Mouse (Mus musculus) midbrain, embryonic 16.5 days (tissue): ENCODE measurements around the gene Rpf2. TPM values are rescaled to one million over a fixed set of nuclear protein-coding genes. Genes with fewer than 3 reads are reported as not detected.

Source experiments
- ATAC-seq: fragments of 200-750 bp; cut with Nextera tagmentation; 2 replicates; pipeline ENCODE4 v1.8.0; 2017; ENCODE audit warnings: moderate TSS enrichment
- H3K27ac ChIP-seq: fragments of 300-500 bp; sonication (generic); 2 replicates; pipeline ENCODE4 v1.5.1; 2014; ENCODE audit warnings: mild to moderate bottlenecking, low read length, mixed read lengths
- H3K27me3 ChIP-seq: fragments of 300-500 bp; sonication (generic); 2 replicates; pipeline ENCODE4 v1.6.1; 2014; ENCODE audit warnings: low read depth, low read length, mixed read lengths; ENCODE audit not compliant: control insufficient read depth, insufficient read depth
- H3K36me3 ChIP-seq: fragments of 300-500 bp; sonication (generic); 2 replicates; pipeline ENCODE4 v1.6.1; 2014; ENCODE audit warnings: mild to moderate bottlenecking, low read length, moderate library complexity, mixed read lengths; ENCODE audit not compliant: control insufficient read depth, insufficient read depth
- H3K4me1 ChIP-seq: fragments of 300-500 bp; sonication (generic); 2 replicates; pipeline ENCODE4 v1.6.1; 2014; ENCODE audit warnings: mild to moderate bottlenecking, low read length, mixed read lengths; ENCODE audit not compliant: control insufficient read depth, insufficient read depth
- H3K4me2 ChIP-seq: fragments of 300-500 bp; sonication (generic); 2 replicates; pipeline ENCODE4 v1.6.1; 2014; ENCODE audit warnings: mild to moderate bottlenecking, low read length, mixed read lengths
- H3K4me3 ChIP-seq: fragments of 300-500 bp; sonication (generic); 2 replicates; pipeline ENCODE4 v1.5.1; 2014; ENCODE audit warnings: low read depth, mild to moderate bottlenecking, low read length, moderate library complexity, mixed read lengths
- H3K9ac ChIP-seq: fragments of 300-500 bp; sonication (generic); 2 replicates; pipeline ENCODE4 v1.6.1; 2014; ENCODE audit warnings: low read depth, low read length, mixed read lengths
- H3K9me3 ChIP-seq: fragments of 300-500 bp; sonication (generic); replicated peaks from 2 replicates; pipeline ENCODE4 v1.6.1; 2014; ENCODE audit warnings: mild to moderate bottlenecking, low read length, mixed read lengths; ENCODE audit not compliant: control insufficient read depth, poor library complexity, severe bottlenecking
- WGBS: fragments of 180-500 bp; shearing (Covaris S2); extraction: QIAGEN DNeasy Blood & Tissue Kit; methylation state at CpG from one replicate; pipeline ENCODE4 v1.1.7; 2014; 5-methylcytosine and 5-hydroxymethylcytosine counted together
- polyA plus RNA-seq: library from polyadenylated mRNA; unstranded; fragments of >200 nt; fragmentation: Nextera tagmentation; extraction: Ambion mirVana; gene quantifications from 2 replicates; pipeline ENCODE4 v1.2.1, GENCODE M21; 2015

Gene Rpf2
- polyA plus RNA-seq, 1 experiment from 2014 or later = 64.8 TPM

DNA sequence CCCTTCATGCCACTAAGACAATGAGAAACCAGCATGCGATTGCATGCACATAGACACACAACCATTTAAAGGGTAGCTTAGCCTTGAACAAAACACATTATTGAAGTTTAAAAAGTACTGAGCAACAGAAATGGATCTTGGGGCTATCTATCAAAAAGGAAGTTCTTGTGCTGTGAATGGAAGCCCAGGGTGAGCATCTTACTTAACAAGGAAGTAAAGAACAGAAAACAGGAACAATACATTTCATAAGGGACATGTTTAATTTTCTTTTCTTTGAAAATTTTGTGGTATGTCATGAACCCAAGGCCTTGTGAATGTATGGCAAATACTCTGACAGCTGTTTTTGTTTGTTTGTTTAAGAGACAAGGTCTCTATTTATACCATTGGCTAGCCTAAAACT is 17.1 kb downstream of the Rpf2 start:
- Histone ChIP-seq H3K27me3 (no peaks in the 10 kb centered on the region), H3K4me1 (no peaks in the 10 kb centered on the region), H3K4me2 (no peak overlapping the region), H3K4me3 (no peak overlapping the region), H3K27ac (no peak overlapping the region), H3K36me3 (peaks cover 30% of the 10 kb centered on the region), H3K9me3 (no peaks in the 10 kb centered on the region), H3K9ac (no peak overlapping the region)
- WGBS = 94% methylated on average over 1 of the region's 1 CpGs
- no peak for ATAC-seq

DNA sequence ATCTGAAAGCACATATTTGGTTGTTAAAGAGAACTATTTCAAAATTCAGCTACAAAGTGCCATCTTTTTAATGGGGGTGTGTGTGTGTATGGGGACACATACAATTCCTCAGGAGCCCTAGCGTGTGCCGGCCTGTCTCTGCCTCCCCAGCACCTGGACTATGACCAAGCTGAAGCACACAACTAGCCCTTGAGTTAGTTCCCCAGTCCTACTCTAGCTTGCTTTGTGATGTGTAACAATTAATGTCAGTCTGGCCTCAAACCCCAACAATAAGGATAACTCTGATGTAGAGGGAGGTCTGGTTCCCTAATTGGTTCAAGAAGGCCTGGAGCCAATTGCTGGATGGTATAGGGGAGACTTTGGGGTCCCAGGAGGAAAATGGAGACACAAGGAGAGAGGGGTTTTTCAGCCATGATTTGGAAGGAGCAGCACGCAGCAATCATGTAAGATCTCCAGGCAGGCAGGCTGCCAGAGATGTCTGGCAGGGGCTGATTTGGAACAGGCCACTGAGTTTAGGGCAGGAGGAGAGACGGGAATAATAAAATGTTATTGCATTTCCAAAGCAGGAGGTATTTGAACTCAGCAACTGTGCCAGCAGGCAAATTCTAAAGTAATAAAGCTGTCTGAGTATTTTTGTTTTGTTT is 19.1 kb downstream of the Rpf2 start:
- 87% methylated on average over 4 of the region's 4 CpGs for WGBS
- no peaks in the 10 kb centered on the region for H3K27me3 ChIP-seq
- no peak overlapping the region for H3K4me2 ChIP-seq
- H3K4me1 ChIP-seq = no peaks in the 10 kb centered on the region
- H3K27ac ChIP-seq = no peak overlapping the region
- no peak overlapping the region for H3K4me3 ChIP-seq
- H3K36me3 ChIP-seq = peaks cover 28% of the 10 kb centered on the region
- no peak for ATAC-seq
- no peak overlapping the region for H3K9ac ChIP-seq
- no peaks in the 10 kb centered on the region for H3K9me3 ChIP-seq

DNA sequence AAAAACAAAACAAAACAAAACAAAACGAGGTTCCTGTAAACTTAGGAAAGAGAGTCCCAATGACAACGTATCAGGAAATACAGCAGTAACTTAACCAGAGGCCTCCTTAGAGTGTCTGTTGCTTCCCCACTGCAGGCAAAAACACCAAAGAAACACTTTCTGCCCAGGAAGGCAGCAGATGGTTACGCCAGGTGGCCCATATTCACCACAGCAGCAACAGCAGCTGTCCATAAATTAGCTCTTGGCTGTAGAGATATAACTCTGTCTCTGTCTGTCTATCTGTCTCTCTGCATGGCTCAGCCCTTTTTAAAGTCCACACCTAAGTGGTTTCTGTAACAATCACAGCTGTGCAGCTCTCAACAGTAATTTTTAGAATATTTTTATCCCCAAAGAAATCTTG is 28.0 kb downstream of the Rpf2 start:
- Histone ChIP-seq H3K9ac (no peak overlapping the region), H3K4me1 (no peaks in the 10 kb centered on the region), H3K4me3 (no peak overlapping the region), H3K27ac (no peak overlapping the region), H3K27me3 (no peaks in the 10 kb centered on the region), H3K4me2 (no peak overlapping the region), H3K9me3 (no peaks in the 10 kb centered on the region), H3K36me3 (peaks cover 6% of the 10 kb centered on the region)
- no peak for ATAC-seq
- WGBS = 77% methylated on average over 3 of the region's 3 CpGs

GRCm38 (mm10) chr10:40212443-40213169 is 34.2 kb downstream of the Rpf2 start:
- Histone ChIP-seq H3K4me1 (no peaks in the 10 kb centered on the region), H3K4me2 (no peak overlapping the region), H3K9me3 (no peaks in the 10 kb centered on the region), H3K9ac (no peak overlapping the region), H3K4me3 (no peak overlapping the region), H3K36me3 (no peaks in the 10 kb centered on the region), H3K27me3 (no peaks in the 10 kb centered on the region), H3K27ac (no peak overlapping the region)
- ATAC-seq = peak; percentile 82
- 38% methylated on average over 13 of the region's 13 CpGs for WGBS

DNA sequence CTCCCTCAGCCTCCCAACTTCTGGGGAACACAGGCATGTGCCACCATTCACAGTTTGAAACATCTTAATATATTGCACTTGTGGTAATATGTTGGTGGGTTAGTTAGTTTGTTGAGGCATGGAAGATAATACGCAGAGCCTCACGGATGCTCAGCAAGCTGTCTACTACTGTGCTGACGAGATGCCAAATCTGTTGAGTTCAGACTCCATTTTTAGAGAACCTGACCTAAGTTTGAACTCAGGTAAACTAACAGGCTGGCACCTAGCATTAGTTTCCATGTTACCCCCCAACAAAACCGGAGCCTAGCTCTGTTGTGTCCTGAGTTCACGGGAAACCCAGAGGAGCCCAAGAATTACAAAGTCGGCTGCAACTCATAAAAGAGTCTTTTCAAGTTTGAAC is 51.8 kb downstream of the Rpf2 start:
- Histone ChIP-seq H3K9me3 (no peaks in the 10 kb centered on the region), H3K4me3 (no peak overlapping the region), H3K4me1 (no peaks in the 10 kb centered on the region), H3K27ac (no peak overlapping the region), H3K27me3 (no peaks in the 10 kb centered on the region), H3K4me2 (no peak overlapping the region), H3K36me3 (no peaks in the 10 kb centered on the region), H3K9ac (no peak overlapping the region)
- ATAC-seq = no peak
- 90% methylated on average over 6 of the region's 6 CpGs for WGBS

DNA sequence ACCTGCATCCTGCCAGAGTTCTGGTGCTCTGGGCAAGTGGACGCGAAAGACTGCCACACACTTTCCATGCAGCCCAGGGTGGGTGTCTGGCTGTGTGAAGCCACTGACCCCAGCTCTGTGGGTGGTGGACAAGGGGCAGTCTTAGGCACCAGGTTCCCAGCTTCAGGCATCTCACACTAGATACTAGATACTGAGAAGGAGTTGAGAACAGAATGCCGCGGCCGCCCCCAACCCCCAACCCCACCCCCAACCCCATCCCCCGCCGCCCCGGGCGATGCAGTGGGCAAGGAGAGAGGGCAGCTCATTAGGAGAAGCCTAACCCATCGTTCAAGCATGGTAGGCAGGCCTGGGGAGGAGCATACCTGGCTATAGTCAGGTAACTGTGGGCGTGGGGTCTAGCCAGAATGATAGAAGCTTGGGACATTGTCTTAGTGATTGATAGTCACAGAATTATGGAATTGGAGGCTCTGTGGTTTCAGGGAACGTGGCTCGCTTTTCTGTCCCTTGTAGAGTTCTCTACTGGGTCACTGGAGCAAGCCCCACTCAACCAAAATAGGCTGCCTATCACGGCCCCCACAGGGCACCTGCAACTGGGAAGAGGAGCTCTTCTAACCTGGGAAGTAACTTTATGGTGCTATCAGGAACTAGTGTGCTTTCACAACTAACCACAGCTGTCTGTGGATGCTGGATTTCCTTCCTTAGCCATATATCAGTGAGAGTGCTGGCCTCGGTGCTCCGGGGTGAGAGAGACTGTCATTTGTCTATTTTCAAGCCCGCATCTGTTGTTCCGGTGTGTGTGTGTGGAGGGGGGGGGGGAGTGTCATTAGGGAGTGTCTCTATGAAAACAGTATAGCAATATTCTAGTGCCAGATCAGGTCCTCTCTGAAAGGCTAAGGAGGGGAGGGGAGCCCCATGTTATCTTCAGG is 54.6 kb downstream of the Rpf2 start:
- no peaks in the 10 kb centered on the region for H3K4me1 ChIP-seq
- 74% methylated on average over 18 of the region's 18 CpGs for WGBS
- H3K9ac ChIP-seq = no peak overlapping the region
- no peak overlapping the region for H3K4me2 ChIP-seq
- H3K27ac ChIP-seq = no peak overlapping the region
- H3K4me3 ChIP-seq = no peak overlapping the region
- no peaks in the 10 kb centered on the region for H3K36me3 ChIP-seq
- ATAC-seq = no peak
- no peaks in the 10 kb centered on the region for H3K9me3 ChIP-seq
- no peaks in the 10 kb centered on the region for H3K27me3 ChIP-seq

GRCm38 (mm10) chr10:40191338-40191979 is 55.4 kb downstream of the Rpf2 start:
- Histone ChIP-seq H3K27ac (no peak overlapping the region), H3K27me3 (no peaks in the 10 kb centered on the region), H3K36me3 (no peaks in the 10 kb centered on the region), H3K9me3 (no peaks in the 10 kb centered on the region), H3K4me2 (no peak overlapping the region), H3K9ac (no peak overlapping the region), H3K4me1 (no peaks in the 10 kb centered on the region), H3K4me3 (no peak overlapping the region)
- ATAC-seq = no peak
- WGBS = 74% methylated on average over 22 of the region's 22 CpGs

DNA sequence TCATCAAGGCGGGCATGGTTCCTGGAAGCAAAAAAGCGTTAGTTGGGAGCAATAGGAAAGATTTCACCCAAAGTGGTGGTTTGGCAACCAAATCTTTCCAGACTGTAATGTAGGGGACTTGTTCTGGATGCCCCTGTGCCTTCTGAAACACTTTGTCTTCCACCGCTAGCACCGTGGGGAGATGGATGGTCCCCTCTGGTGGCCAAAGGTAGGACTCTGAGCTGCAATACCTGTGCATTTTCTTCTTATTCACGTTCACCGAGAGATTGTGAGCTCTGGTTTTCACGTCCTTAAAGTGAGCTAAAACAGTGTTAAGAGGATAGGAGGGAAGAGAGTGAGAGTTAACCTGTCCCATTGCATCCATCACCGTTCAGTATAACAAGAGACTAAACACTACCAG is 56.0 kb downstream of the Rpf2 start:
- Histone ChIP-seq H3K27ac (no peak overlapping the region), H3K4me3 (no peak overlapping the region), H3K27me3 (no peaks in the 10 kb centered on the region), H3K4me1 (no peaks in the 10 kb centered on the region), H3K9ac (no peak overlapping the region), H3K9me3 (no peaks in the 10 kb centered on the region), H3K36me3 (no peaks in the 10 kb centered on the region), H3K4me2 (no peak overlapping the region)
- 90% methylated on average over 8 of the region's 8 CpGs for WGBS
- no peak for ATAC-seq
